Mouse (Mus musculus) bone marrow macrophage, adult 2 months (primary cell): ENCODE data around the gene Ppp1r18.

ENCODE experiments used
- CTCF ChIP-seq: IDR thresholded peaks from 2 replicates; pipeline ENCODE4 v1.5.1; 2012; ENCODE audit warnings: low read depth, mild to moderate bottlenecking, low read length, moderate library complexity
- POLR2A ChIP-seq: IDR thresholded peaks from 2 replicates; pipeline ENCODE4 v1.6.1; 2012; ENCODE audit warnings: mild to moderate bottlenecking, low read depth, low read length, borderline replicate concordance

DNA sequence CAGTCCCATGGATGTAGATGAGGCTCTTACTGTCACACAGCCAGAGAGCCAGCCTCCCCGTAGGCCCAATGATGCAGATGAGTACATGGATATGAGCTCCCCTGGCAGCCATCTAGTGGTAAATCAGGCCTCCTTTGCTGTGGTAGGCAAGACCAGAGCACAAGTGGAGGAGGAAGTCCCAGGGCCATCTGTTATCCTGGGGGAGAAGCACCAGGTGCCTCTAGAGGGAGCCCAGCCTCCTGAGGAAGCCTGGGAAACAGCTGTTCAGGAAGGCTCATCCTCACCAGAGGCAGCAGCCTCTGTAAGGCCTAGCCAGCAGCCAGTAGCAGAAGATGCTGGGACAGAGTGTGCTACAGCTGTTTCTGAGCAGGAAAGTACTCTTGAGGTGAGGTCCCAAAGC lies 17.3 kb upstream of the Ppp1r18 start:
- no peak for TF ChIP-seq POLR2A
- no peak for TF ChIP-seq CTCF
